Mouse (Mus musculus): ENCODE results near the gene Atp8a2.

Atp8a2 gene

DNA sequence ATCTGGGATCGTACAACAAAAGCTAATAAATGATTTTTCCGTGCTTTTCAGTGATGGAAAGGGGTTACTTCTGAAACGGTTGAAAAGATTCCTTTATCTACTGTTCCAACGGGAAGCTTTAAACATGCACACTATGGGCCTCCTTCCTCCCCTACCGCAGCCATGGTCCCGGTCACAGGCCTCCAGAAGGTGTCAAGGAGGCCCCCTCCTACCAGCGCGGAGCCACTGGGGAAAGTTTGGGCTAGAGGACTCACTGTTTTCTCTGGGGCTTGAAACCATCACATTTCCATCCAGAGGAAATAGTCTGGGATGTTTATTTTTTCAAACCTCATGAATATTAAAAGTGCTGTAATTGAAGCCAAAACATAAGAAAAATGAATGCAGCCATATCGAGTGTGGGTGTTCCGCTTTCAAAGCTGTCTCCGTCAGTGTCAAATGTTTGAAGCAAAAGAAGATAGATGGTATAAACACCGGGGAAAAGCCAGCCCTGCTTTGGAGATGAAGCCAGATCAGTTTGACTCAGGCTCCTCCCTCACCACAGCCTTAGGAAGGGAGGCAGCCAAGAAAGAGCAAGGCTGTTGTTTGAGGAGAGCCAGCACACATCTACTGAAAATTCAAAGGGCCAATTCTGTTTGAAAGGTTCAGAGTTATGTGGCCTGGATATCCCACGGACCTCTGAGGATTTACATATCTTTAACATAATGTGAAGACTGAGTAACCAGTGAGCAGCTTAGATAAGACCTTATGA lies 481.1 kb downstream of the Atp8a2 start:
- no peak for DNase-seq (ENCODE audit: low spot score)

GRCm38 (mm10) chr14:59709505-59710335 lies 487.3 kb downstream of the Atp8a2 start:
- DNase-seq (ENCODE audit: low spot score) = no peak

DNA sequence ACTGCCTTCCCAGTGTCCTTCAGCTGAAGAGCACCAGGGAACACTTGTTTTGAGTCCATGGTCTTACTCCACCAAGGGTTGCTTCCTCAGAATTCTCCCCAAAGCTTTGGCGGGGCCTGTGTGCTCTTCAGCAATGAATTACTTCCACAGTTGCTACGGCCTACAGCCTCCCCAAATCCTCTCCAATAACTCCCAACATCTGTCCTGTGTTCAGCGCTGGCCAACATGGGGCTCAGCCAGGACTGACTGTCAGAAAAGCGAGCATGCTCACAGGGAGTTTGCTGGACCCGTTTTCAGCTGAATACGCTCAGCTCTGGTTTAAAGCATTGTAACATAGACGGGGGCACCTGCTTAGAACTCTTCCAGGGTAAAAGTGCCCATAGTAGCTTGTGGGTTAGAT lies 489.0 kb downstream of the Atp8a2 start:
- DNase-seq (ENCODE audit: low spot score) = no peak

DNA sequence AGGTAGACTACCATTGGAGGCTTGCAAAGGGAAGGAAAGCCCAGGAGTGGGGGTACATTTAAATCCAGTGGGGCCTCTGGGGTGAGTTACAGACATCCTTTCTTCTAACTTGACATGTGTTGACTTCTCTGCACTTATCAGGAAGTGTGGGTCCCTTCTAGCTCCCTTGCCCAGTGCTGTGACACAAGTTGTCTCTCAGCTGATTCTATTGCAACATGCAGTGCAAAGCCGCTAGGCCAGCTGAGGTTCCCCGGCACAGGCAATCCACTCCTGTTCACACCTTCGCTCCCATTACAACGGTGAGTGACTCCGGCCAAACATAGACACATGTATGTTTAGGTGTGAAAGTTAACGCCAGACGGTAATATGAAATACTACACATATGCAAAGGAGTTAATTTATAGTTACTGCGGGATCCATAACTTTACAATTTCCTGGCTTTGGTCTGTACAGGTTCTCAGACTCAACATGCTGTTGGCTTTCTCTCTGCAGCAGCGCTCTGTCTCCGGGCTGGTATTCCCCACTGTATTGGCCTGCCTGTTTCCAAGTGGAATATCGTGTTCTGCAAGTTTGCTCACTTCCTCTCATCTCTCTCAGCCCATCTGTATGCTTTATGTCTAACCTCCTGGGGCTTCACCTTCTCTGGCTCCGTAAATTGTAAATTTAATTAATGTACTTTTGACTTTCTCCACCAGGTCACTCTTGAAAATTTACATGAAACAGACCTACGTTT lies 491.5 kb downstream of the Atp8a2 start:
- DNase-seq (ENCODE audit: low spot score) = no peak

DNA sequence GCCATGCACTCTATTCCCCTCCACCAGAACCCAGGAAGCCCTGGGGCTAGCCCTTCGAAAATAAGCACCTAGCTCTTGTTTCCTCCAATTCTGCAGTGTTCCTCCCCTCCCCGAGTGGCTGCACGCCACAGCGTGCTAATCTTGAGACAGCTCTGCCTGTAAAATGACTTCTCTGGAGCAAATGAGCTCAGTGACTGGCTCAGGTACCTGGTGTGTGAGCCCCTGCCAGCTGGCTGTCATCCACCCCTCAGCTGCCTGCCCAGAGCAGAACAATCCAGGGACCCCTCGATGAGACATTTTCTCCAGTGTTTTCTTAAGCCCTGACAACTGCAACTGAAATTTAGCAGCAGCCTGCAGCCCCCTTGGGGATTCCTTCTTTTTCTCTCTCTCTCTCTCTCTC lies 495.5 kb downstream of the Atp8a2 start:
- DNase-seq (ENCODE audit: low spot score) = no peak

DNA sequence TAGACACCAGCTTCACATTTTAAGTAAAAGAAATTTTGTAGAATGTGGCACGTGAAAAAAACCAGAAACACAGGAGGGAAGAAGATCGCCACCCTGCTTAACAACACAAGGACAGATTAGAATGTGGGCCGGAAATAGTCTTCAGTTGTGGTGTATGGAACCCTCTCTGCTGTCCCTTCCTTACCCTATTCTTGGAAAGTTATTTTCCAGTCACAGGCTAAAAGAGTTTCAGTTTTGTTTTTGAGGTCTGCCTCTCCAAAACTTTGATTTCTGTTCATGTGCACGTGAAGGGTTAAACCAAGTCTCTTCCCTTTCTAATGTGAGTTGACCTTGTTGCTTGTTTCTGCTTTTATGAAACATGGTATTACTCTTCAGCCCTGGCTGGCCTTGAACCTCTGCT lies 501.8 kb downstream of the Atp8a2 start:
- DNase-seq (ENCODE audit: low spot score) = no peak

- no peak for DNase-seq (ENCODE audit: low spot score)
These were observed 504.8 kb downstream of the Atp8a2 start for GRCm38 (mm10) chr14:59692164-59692563.

DNA sequence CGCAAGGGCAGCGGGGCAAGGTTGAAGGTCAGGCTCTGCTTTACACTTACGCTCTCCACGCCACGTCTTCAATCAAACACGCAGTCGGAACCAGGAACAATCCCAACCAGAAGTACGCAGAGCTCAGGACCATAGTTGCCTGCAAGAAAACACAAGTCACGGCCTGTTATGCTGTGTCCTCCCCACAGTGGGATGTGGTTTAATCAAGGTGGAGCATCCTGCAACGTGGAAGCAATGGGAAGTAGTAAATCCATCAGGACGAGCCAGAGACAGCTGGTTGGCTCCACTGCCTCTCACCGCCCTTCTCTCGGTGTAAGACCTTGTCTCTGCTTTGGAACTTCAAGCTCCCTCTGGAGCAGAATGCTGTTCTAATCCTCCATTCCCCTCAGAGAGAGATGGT lies 505.6 kb downstream of the Atp8a2 start:
- DNase-seq (ENCODE audit: low spot score) = no peak

GRCm38 (mm10) chr14:59690954-59691353 lies 506.0 kb downstream of the Atp8a2 start:
- DNase-seq (ENCODE audit: low spot score) = no peak

- no peak for DNase-seq (ENCODE audit: low spot score)
These were observed 507.4 kb downstream of the Atp8a2 start for GRCm38 (mm10) chr14:59689596-59689995.

- DNase-seq (ENCODE audit: low spot score) = no peak
These were observed 510.8 kb downstream of the Atp8a2 start for GRCm38 (mm10) chr14:59686229-59686628.

DNA sequence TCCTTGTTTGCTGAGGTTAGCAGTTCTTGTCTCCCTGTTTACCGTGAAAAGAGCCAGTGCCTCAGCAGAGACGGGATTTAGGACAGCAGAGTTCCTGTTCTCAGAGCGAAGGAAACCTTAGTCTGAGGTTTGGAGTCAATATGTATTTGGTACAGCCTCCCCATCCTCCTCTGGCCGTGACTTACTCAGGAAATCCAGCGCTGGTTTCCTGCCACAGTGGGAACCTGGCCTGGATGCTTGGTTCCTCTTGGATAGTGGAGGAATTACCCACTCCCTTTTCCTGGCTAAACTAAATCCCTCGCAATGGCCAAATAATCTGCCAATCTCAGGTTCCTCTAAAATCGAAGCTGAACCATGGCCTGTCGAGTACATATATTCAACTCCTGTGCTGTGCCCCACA lies 511.6 kb downstream of the Atp8a2 start:
- DNase-seq (ENCODE audit: low spot score) = no peak

DNA sequence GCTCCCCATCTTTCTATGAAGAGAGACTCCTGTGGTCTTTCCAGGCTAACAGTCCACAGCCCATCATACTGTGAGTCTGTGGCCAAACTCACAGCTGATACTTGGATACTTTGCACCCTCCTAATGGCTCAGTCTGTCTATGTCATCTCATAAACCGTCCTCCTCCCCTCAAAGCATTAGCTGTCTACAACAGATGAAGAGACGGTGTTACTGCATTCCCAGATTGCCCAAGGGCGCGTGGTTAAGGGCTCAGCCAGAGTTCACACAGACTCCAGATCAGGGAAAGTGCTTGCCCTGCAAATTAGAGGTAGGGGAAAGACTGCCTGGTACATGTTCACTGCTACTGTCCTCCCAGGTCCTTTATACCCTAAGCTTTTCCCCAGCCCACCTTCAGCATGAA lies 515.1 kb downstream of the Atp8a2 start:
- DNase-seq (ENCODE audit: low spot score) = no peak

DNA sequence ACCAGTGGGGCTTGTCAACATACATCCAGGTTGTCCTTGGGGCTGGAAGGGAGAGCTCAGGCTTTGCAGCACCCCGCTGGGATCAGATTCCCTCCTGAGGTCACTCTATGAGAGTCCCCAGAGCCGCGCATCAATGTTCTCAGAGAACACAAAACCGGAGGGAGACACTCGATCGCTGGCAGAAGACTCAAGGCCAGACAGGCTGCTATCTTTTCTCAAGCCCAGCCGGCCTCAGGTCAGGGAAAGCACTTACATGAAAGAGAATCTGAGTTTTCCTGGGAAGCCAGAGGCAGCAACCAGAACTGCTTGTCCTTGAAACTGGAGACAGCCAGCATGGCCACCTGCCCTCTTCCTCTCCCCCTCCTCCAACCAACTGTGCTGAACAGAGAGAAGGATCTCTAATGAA lies 519.4 kb downstream of the Atp8a2 start:
- DNase-seq (ENCODE audit: low spot score) = no peak

GRCm38 (mm10) chr14:59675330-59675729 lies 521.6 kb downstream of the Atp8a2 start:
- DNase-seq (ENCODE audit: low spot score) = no peak

DNA sequence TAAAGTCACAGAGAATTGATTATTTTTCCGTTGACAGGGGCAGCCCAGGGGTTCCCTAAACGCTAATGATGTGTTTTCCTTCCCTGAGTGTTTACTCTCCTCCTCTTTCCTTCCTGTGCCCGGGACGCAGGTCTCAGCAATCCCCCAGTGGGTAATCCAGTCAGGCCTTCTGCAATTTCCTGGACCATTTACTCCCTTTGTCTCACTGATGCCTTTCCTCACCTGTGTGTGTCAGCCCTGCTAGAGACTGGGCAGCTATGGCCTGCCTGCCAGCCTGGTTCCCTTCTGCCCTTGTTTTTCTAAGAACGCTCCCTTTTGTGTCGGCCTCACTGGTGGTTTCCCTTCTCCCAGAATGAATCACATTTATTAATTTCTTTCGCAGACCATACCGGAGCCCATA lies 522.4 kb downstream of the Atp8a2 start:
- DNase-seq (ENCODE audit: low spot score) = no peak

- no peak for DNase-seq (ENCODE audit: low spot score)
These were observed 524.0 kb downstream of the Atp8a2 start for GRCm38 (mm10) chr14:59672893-59673515.

- DNase-seq (ENCODE audit: low spot score) = no peak
These were observed 539.9 kb downstream of the Atp8a2 start for GRCm38 (mm10) chr14:59657098-59657497.

- no peak for DNase-seq (ENCODE audit: low spot score)
These were observed 540.4 kb downstream of the Atp8a2 start for GRCm38 (mm10) chr14:59656591-59656990.

GRCm38 (mm10) chr14:59649337-59649736 lies 547.6 kb downstream of the Atp8a2 start:
- DNase-seq (ENCODE audit: low spot score) = no peak

GRCm38 (mm10) chr14:59648611-59649010 lies 548.4 kb downstream of the Atp8a2 start:
- DNase-seq (ENCODE audit: low spot score) = no peak
